ENCODE assay signal across 24 mouse cellular contexts in genomic region chr12:108398681-108399080, GRCm38 (mm10). TPM values are rescaled to one million over a fixed set of nuclear protein-coding genes. Genes with fewer than 3 reads are reported as not detected.
DNase-seq lines count a peak whose midpoint lies in the region; ATAC-seq and TF ChIP-seq lines count a peak whose summit lies in the region.
"Had no signal": no experiment of that assay in that cellular context is flagged by ENCODE, and none has a peak within 500 bp of the region (broad histone marks: within the 10 kb centered on the region; RNA-seq: fewer than 3 reads in every experiment).

No protein-coding gene starts in this region.

- H3K36me3 ChIP-seq in kidney, adult 2 months (ENCODE audit: control insufficient read depth, insufficient read depth, low read length) = no peaks in the 10 kb centered on the region
- no peaks in the 10 kb centered on the region for H3K36me3 ChIP-seq in kidney, embryonic 16.5 days (ENCODE audit: insufficient read depth, low read length)
- H3K36me3 ChIP-seq: embryonic facial prominence, embryonic 10.5 days; embryonic facial prominence, embryonic 13.5 days; forebrain, embryonic 12.5 days; forebrain, embryonic 15.5 days; heart, embryonic 10.5 days; heart, embryonic 13.5 days had no signal

- H3K4me1 ChIP-seq in kidney, adult 2 months (ENCODE audit: control insufficient read depth, insufficient read depth, low read length) = peaks cover 4% of the 10 kb centered on the region; the same call in 1 of the 2 replicates
- peaks cover 26% of the 10 kb centered on the region for H3K4me1 ChIP-seq in kidney, embryonic 16.5 days (ENCODE audit: insufficient read depth, low read length)
- peaks cover 22% of the 10 kb centered on the region for H3K4me1 ChIP-seq in cerebellum, adult 2 months (ENCODE audit: control insufficient read depth, insufficient read depth, low read length)

- H3K9me3 ChIP-seq in kidney, embryonic 16.5 days (ENCODE audit: low read length) = no peaks in the 10 kb centered on the region
- H3K9me3 ChIP-seq: embryonic facial prominence, embryonic 10.5 days; embryonic facial prominence, embryonic 13.5 days; forebrain, embryonic 12.5 days; forebrain, embryonic 15.5 days; heart, embryonic 10.5 days; heart, embryonic 13.5 days had no signal

- no peak for TF ChIP-seq CTCF in kidney, adult 2 months (conservative IDR thresholded peaks at IDR 0.05; ENCODE audit: insufficient read depth, insufficient read length, low read depth, low read length)
- TF ChIP-seq CTCF in cerebellum, adult 2 months (IDR thresholded peaks at IDR 0.05; ENCODE audit: borderline replicate concordance, insufficient read depth, low read depth, low read length) = no peak

- H3K27me3 ChIP-seq in kidney, adult 2 months (replicated peaks; ENCODE audit: control insufficient read depth, insufficient read depth, low read length) = no peaks in the 10 kb centered on the region
- H3K27me3 ChIP-seq in kidney, embryonic 16.5 days (ENCODE audit: insufficient read depth, low read length) = no peaks in the 10 kb centered on the region
- H3K27me3 ChIP-seq in cerebellum, adult 2 months (ENCODE audit: control insufficient read depth, insufficient read depth, low read length) = no peaks in the 10 kb centered on the region
- H3K27me3 ChIP-seq: embryonic facial prominence, embryonic 13.5 days; forebrain, embryonic 12.5 days; forebrain, embryonic 15.5 days; heart, embryonic 13.5 days had no signal

- ATAC-seq in kidney, embryonic 16.5 days (ENCODE audit: low FRiP score, low TSS enrichment) = no peak
- ATAC-seq: CD4-positive, CD25-positive, alpha-beta regulatory T cell, adult 4 months; forebrain, embryonic 15.5 days; hindbrain, postnatal 0 days; inflammation-experienced regulatory T-cells, adult 6 months; intestine, embryonic 16.5 days had no signal

- peak; percentile 43 for DNase-seq in adrenal gland, adult 8-10 months
- no peak for DNase-seq in adrenal gland, postnatal 4 days (ENCODE audit: low spot score in 2 of 2)
- DNase-seq in kidney, adult 2 months = peak; percentile 19
- peak; percentile 41 for DNase-seq in adrenal gland, postnatal 10 days
- peak; percentile 26 for DNase-seq in adrenal gland, postnatal 14 days
- DNase-seq in cerebellum, adult 2 months = no peak
- DNase-seq: embryo, embryonic 11 days; heart, postnatal 14 days; heart, postnatal 4 days; kidney, adult 18-20 months had no signal

- 65% methylated on average over 7 of the region's 7 CpGs for WGBS in kidney, adult 2 months
- 72% methylated on average over 7 of the region's 7 CpGs for WGBS in kidney, embryonic 16.5 days
- 93% methylated on average over 7 of the region's 7 CpGs for WGBS in cerebellum, adult 2 months

- no peak overlapping the region for H3K4me2 ChIP-seq in kidney, embryonic 16.5 days (replicated peaks; ENCODE audit: low read depth, low read length)
- H3K4me2 ChIP-seq: embryonic facial prominence, embryonic 13.5 days; forebrain, embryonic 12.5 days; forebrain, embryonic 15.5 days; heart, embryonic 13.5 days; hindbrain, embryonic 14.5 days had no signal

- no peak for TF ChIP-seq POLR2A in kidney, adult 2 months (IDR thresholded peaks at IDR 0.05; ENCODE audit: low read depth, low read length)
- no peak for TF ChIP-seq POLR2A in cerebellum, adult 2 months (IDR thresholded peaks at IDR 0.05; ENCODE audit: borderline replicate concordance, insufficient read depth, low read length)

- H3K27ac ChIP-seq in kidney, adult 2 months (ENCODE audit: insufficient read depth, low read depth, low read length) = no peak overlapping the region
- no peak overlapping the region for H3K27ac ChIP-seq in kidney, embryonic 16.5 days (ENCODE audit: low read length)
- no peak overlapping the region for H3K27ac ChIP-seq in cerebellum, adult 2 months (ENCODE audit: insufficient read depth, low read length)
- H3K27ac ChIP-seq: embryonic facial prominence, embryonic 10.5 days; embryonic facial prominence, embryonic 13.5 days; forebrain, embryonic 12.5 days; forebrain, embryonic 15.5 days; heart, embryonic 10.5 days; heart, embryonic 13.5 days; hindbrain, embryonic 14.5 days; hindbrain, postnatal 0 days had no signal

- no peak overlapping the region for H3K9ac ChIP-seq in kidney, embryonic 16.5 days (replicated peaks; ENCODE audit: low read length)
- H3K9ac ChIP-seq: embryonic facial prominence, embryonic 13.5 days; forebrain, embryonic 12.5 days; forebrain, embryonic 15.5 days; heart, embryonic 13.5 days; hindbrain, embryonic 14.5 days had no signal

- H3K4me3 ChIP-seq in kidney, adult 2 months (ENCODE audit: insufficient read depth, low read depth, low read length) = no peak overlapping the region
- no peak overlapping the region for H3K4me3 ChIP-seq in kidney, embryonic 16.5 days (ENCODE audit: low read length)
- H3K4me3 ChIP-seq in cerebellum, adult 2 months (replicated peaks; ENCODE audit: insufficient read depth, low read depth, low read length) = no peak overlapping the region
- H3K4me3 ChIP-seq: embryonic facial prominence, embryonic 10.5 days; embryonic facial prominence, embryonic 13.5 days; erythroblast, embryonic 14.5 days; forebrain, embryonic 12.5 days; forebrain, embryonic 15.5 days; heart, embryonic 10.5 days; heart, embryonic 13.5 days had no signal

RNA-seq across cellular contexts. Expression of gene Eml1, which starts 27.9 kb away (rescaled TPM):
- 10 to 100 TPM; 15.2 to 31.0 (median 22.8) TPM for total RNA-seq in adrenal gland, adult 8-10 months (2022)
- total RNA-seq in adrenal gland, postnatal 4 days (2021) = 10 to 100 TPM; 33.6 to 34.6 TPM
- 14.2 TPM in 2 replicates for polyA plus RNA-seq in kidney, adult 2 months (2012; rRNA removed)
- polyA plus RNA-seq in kidney, embryonic 16.5 days (2015; fragmentation: Nextera tagmentation; extraction: Ambion mirVana) = 82.7 and 92.4 TPM in 2 replicates
- total RNA-seq in adrenal gland, postnatal 10 days (2021) = 10 to 100 TPM; 32.8 to 36.7 TPM
- total RNA-seq in adrenal gland, postnatal 14 days (2021) = 32.9 and 38.8 TPM in 2 replicates
- 89.7 and 93.9 TPM in 2 replicates for polyA plus RNA-seq in cerebellum, adult 2 months (2012; rRNA removed)
- total RNA-seq: MEL had no signal
- polyA plus RNA-seq: inflammation-experienced regulatory T-cells, adult 6 months had no signal

Comparison
In these comparisons a context has a peak if more than half of its experiments do, and no peak if none do; other contexts are left out.
1. DNase-seq: peak in adrenal gland, adult 8-10 months (single experiment), kidney, adult 2 months (single experiment), adrenal gland, postnatal 10 days (single experiment) and adrenal gland, postnatal 14 days (single experiment); none in adrenal gland, postnatal 4 days (0 of 2) and cerebellum, adult 2 months (0 of 2).